Mouse (Mus musculus) erythroblast, embryonic 14.5 days (primary cell): ENCODE measurements around the gene Eif3f. TPM values are rescaled to one million over a fixed set of nuclear protein-coding genes. Genes with fewer than 3 reads are reported as not detected.

ENCODE experiments used
- H3K27me3 ChIP-seq: 2 replicates; pipeline ENCODE4 v1.6.1; 2012; ENCODE audit warnings: inconsistent platforms; ENCODE audit not compliant: control insufficient read depth
- H3K36me3 ChIP-seq: 2 replicates; pipeline ENCODE4 v1.6.1; 2012; ENCODE audit warnings: mild to moderate bottlenecking, inconsistent platforms; ENCODE audit not compliant: control insufficient read depth
- H3K4me1 ChIP-seq: 2 replicates; pipeline ENCODE4 v1.6.1; 2012; ENCODE audit warnings: inconsistent platforms; ENCODE audit not compliant: control insufficient read depth
- H3K4me3 ChIP-seq: replicated peaks from 2 replicates; pipeline ENCODE3; 2012; ENCODE audit warnings: moderate library complexity, mild to moderate bottlenecking, inconsistent platforms
- H3K9me3 ChIP-seq: 2 replicates; pipeline ENCODE4 v1.6.1; 2012; ENCODE audit warnings: low read length, inconsistent platforms, mixed read lengths; ENCODE audit not compliant: control insufficient read depth
- GATA1 ChIP-seq: IDR thresholded peaks from 2 replicates; pipeline ENCODE4 v1.6.1; 2012; ENCODE audit warnings: low read length, inconsistent platforms, mixed read lengths
- TAL1 ChIP-seq: IDR thresholded peaks from 3 replicates; pipeline ENCODE4 v1.6.1; 2012; ENCODE audit warnings: low read length, inconsistent platforms, mixed read lengths
- polyA plus RNA-seq: library from polyadenylated mRNA; stranded (reverse); fragments of >175 nt; gene quantifications from 2 replicates; pipeline ENCODE4 v1.2.3, GENCODE M21; 2012

Gene Eif3f
- polyA plus RNA-seq, 1 experiment, result 37.1 TPM

- no peaks in the 10 kb centered on the region for H3K9me3 ChIP-seq
- H3K27me3 ChIP-seq, result peaks cover 5% of the 10 kb centered on the region; the same call in 1 of the 2 replicates
- peaks cover 62% of the 10 kb centered on the region for H3K36me3 ChIP-seq
- TF ChIP-seq TAL1, result no peak
- TF ChIP-seq GATA1, result no peak
- H3K4me1 ChIP-seq, result peaks cover 24% of the 10 kb centered on the region
- no peak overlapping the region for H3K4me3 ChIP-seq
Observed at GRCm38 (mm10) chr7:108936591-108936990, 2.4 kb downstream of the Eif3f start.

GRCm38 (mm10) chr7:108941466-108941865 lies 7.2 kb downstream of the Eif3f start:
- Histone ChIP-seq H3K4me3 (no peak overlapping the region), H3K27me3 (no peaks in the 10 kb centered on the region), H3K36me3 (peaks cover 90% of the 10 kb centered on the region), H3K9me3 (no peaks in the 10 kb centered on the region), H3K4me1 (peaks cover 4% of the 10 kb centered on the region)
- TF ChIP-seq TAL1 (no peak), GATA1 (no peak)

GRCm38 (mm10) chr7:108944002-108944401 lies 9.8 kb downstream of the Eif3f start:
- no peak overlapping the region for H3K4me3 ChIP-seq
- no peaks in the 10 kb centered on the region for H3K4me1 ChIP-seq
- H3K9me3 ChIP-seq, result no peaks in the 10 kb centered on the region
- H3K36me3 ChIP-seq, result peaks cover 65% of the 10 kb centered on the region
- no peak for TF ChIP-seq TAL1
- no peak for TF ChIP-seq GATA1
- H3K27me3 ChIP-seq, result peaks cover 3% of the 10 kb centered on the region

GRCm38 (mm10) chr7:108948611-108949010 lies 14.4 kb downstream of the Eif3f start:
- Histone ChIP-seq H3K4me1 (no peaks in the 10 kb centered on the region; the same call in 1 of the 2 replicates), H3K9me3 (peaks cover 3% of the 10 kb centered on the region; the same call in 1 of the 2 replicates), H3K36me3 (peaks cover 20% of the 10 kb centered on the region), H3K4me3 (no peak overlapping the region), H3K27me3 (peaks cover 48% of the 10 kb centered on the region)
- TF ChIP-seq GATA1, result no peak
- TF ChIP-seq TAL1, result no peak

- no peak for TF ChIP-seq TAL1
- no peak for TF ChIP-seq GATA1
- Histone ChIP-seq H3K36me3 (peaks cover 13% of the 10 kb centered on the region), H3K4me3 (no peak overlapping the region), H3K4me1 (no peaks in the 10 kb centered on the region; the same call in 1 of the 2 replicates), H3K27me3 (peaks cover 50% of the 10 kb centered on the region), H3K9me3 (peaks cover 3% of the 10 kb centered on the region; the same call in 1 of the 2 replicates)
Observed at GRCm38 (mm10) chr7:108949301-108949700, 15.1 kb downstream of the Eif3f start.

- Histone ChIP-seq H3K4me1 (no peaks in the 10 kb centered on the region; the same call in 1 of the 2 replicates), H3K9me3 (peaks cover 3% of the 10 kb centered on the region; the same call in 1 of the 2 replicates), H3K4me3 (no peak within 1 kb of the TSS), H3K36me3 (peaks cover 6% of the 10 kb centered on the region), H3K27me3 (peaks cover 50% of the 10 kb centered on the region)
- TF ChIP-seq GATA1, result no peak
- no peak for TF ChIP-seq TAL1
Observed at GRCm38 (mm10) chr7:108950312-108950761, 16.1 kb downstream of the Eif3f start, which contains the start of gene Tub. Gene Tub (plus strand): TSS chr7:108950338.

DNA sequence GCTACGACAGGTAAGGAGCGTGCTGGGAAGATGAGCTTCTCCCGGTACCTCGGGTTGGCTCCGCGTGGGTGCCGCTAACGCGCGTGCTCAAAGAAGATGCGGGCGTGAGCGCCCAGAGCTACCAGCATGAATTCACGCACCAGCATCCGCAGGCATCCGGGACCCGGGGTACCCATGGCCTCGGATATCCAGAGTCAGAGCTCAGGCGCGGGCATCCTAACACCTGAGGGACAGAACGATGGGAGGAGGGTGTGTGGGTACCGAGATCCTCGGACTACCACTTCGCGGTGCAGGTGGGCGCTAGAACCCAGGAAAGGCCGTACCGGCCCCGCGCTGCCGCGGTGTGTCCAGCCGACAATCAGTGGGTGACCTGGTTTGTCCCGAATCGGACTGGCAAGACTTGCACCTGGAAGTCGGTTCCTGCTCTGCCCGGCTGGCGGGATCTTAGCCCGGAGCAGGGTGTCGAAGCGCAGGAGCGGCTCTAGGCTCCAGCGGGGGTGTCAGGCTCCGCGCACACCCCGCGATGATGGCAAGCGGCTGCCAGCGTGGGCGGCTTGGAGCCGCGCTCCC lies 16.6 kb downstream of the Eif3f start:
- peaks cover 3% of the 10 kb centered on the region; the same call in 1 of the 2 replicates for H3K9me3 ChIP-seq
- no peak overlapping the region for H3K4me3 ChIP-seq
- peaks cover 1% of the 10 kb centered on the region; the same call in 1 of the 2 replicates for H3K36me3 ChIP-seq
- TF ChIP-seq TAL1, result no peak
- no peak for TF ChIP-seq GATA1
- H3K27me3 ChIP-seq, result peaks cover 50% of the 10 kb centered on the region
- H3K4me1 ChIP-seq, result no peaks in the 10 kb centered on the region; the same call in 1 of the 2 replicates

GRCm38 (mm10) chr7:108952801-108953200 lies 18.6 kb downstream of the Eif3f start:
- Histone ChIP-seq H3K4me1 (no peaks in the 10 kb centered on the region; the same call in 1 of the 2 replicates), H3K36me3 (no peaks in the 10 kb centered on the region), H3K4me3 (no peak overlapping the region), H3K9me3 (peaks cover 3% of the 10 kb centered on the region; the same call in 1 of the 2 replicates), H3K27me3 (peaks cover 50% of the 10 kb centered on the region)
- TF ChIP-seq TAL1 (no peak), GATA1 (no peak)

GRCm38 (mm10) chr7:108954185-108954584 lies 20.0 kb downstream of the Eif3f start:
- Histone ChIP-seq H3K4me3 (no peak overlapping the region), H3K27me3 (peaks cover 45% of the 10 kb centered on the region), H3K36me3 (no peaks in the 10 kb centered on the region), H3K4me1 (no peaks in the 10 kb centered on the region; the same call in 1 of the 2 replicates), H3K9me3 (peaks cover 3% of the 10 kb centered on the region; the same call in 1 of the 2 replicates)
- TF ChIP-seq GATA1 (no peak), TAL1 (no peak)
